Mouse (Mus musculus): ENCODE data around the gene Crip2.

DNA sequence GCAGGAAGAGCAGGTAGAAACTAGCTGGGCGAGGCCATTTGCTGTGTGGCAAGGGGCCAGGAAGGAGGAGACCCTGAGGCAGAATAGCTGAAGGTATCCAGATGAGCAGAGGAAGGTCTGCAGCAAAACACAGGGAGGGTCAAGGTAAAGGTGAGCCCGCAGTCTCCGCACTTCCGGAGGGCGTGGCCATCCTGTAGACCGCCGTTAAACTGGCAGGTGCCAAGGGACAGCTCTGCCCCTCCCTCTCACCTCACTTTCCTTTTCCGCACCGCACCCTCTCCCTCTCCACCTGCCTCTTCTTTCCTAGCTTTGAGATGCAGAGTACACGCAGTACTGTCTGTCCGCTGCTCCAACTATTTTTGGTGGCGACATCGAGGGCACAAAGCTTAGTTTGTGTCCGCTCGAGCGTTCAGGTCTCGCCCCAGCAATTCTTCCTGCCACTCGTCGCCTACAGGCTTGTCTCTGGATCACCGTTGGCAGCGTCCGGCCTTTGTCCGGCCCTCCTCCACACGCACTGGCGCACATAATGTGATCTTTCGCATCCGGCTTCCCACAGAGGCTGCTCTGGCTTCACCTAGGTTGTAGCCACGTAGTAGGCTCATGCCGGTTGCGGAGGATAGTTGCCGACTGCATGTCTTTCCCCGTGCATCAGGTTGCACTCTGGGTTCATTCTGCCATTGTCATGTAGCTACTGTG, 15.2 kb downstream of the Crip2 start:
- no peak for TF ChIP-seq CTCF (IDR thresholded peaks at IDR 0.05; ENCODE audit: extremely low read depth, insufficient read depth, insufficient read length, insufficient replicate concordance)
- peak; percentile 22; the same call in 1 of the 2 replicates for TF ChIP-seq POLR2A (IDR thresholded peaks at IDR 0.05; ENCODE audit: low read depth, low read length)

Data from spleen, adult 2 months (tissue).